Mouse (Mus musculus) liver, embryonic 12.5 days (tissue): Measurements from ENCODE around the gene Antxr1. TPM values are rescaled to one million over a fixed set of nuclear protein-coding genes. Genes with fewer than 3 reads are reported as not detected.
"Not testable (repeated sequence)": the region's sequence is repeated elsewhere in the genome, so short reads cannot be mapped to it uniquely, and the experiment has no call there.

Experiments used
- ATAC-seq: fragments of 200-750 bp; cut with Nextera tagmentation; 2 replicates; pipeline ENCODE4 v1.8.0; 2017; ENCODE audit warnings: moderate number of reproducible peaks, mild to moderate bottlenecking, moderate library complexity
- H3K27ac ChIP-seq: fragments of 300-500 bp; sonication (generic); 2 replicates; pipeline ENCODE4 v1.5.1; 2016; ENCODE audit warnings: mild to moderate bottlenecking
- H3K27me3 ChIP-seq: fragments of 300-500 bp; sonication (generic); replicated peaks from 2 replicates; pipeline ENCODE4 v1.6.1; 2016; ENCODE audit warnings: mild to moderate bottlenecking, moderate library complexity
- H3K36me3 ChIP-seq: fragments of 300-500 bp; sonication (generic); 2 replicates; pipeline ENCODE4 v1.6.1; 2016; ENCODE audit warnings: mild to moderate bottlenecking, moderate library complexity
- H3K4me1 ChIP-seq: fragments of 300-500 bp; sonication (generic); 2 replicates; pipeline ENCODE4 v1.6.1; 2016
- H3K4me2 ChIP-seq: fragments of 300-500 bp; sonication (generic); 2 replicates; pipeline ENCODE4 v1.6.1; 2016; ENCODE audit warnings: mild to moderate bottlenecking, moderate library complexity
- H3K4me3 ChIP-seq: fragments of 300-500 bp; sonication (generic); 2 replicates; pipeline ENCODE4 v1.5.1; 2016; ENCODE audit warnings: mild to moderate bottlenecking, moderate library complexity
- H3K9ac ChIP-seq: fragments of 300-500 bp; sonication (generic); 2 replicates; pipeline ENCODE4 v1.6.1; 2016; ENCODE audit warnings: mild to moderate bottlenecking, moderate library complexity
- H3K9me3 ChIP-seq: fragments of 300-500 bp; sonication (generic); replicated peaks from 2 replicates; pipeline ENCODE4 v1.6.1; 2016; ENCODE audit warnings: mild to moderate bottlenecking, moderate library complexity
- WGBS: fragments of 180-500 bp; shearing (Covaris S2); methylation state at CpG from one replicate; pipeline ENCODE4 v1.1.7; 2016; ENCODE audit not compliant: insufficient replicate concordance; 5-methylcytosine and 5-hydroxymethylcytosine counted together
- polyA plus RNA-seq: library from polyadenylated mRNA; unstranded; fragments of >200 nt; fragmentation: Nextera tagmentation; extraction: Ambion mirVana; gene quantifications from 2 replicates; pipeline ENCODE4 v1.2.1, GENCODE M21; 2016

Antxr1 gene
- polyA plus RNA-seq, 1 experiment from 2014 or later, result 0.64 TPM

DNA sequence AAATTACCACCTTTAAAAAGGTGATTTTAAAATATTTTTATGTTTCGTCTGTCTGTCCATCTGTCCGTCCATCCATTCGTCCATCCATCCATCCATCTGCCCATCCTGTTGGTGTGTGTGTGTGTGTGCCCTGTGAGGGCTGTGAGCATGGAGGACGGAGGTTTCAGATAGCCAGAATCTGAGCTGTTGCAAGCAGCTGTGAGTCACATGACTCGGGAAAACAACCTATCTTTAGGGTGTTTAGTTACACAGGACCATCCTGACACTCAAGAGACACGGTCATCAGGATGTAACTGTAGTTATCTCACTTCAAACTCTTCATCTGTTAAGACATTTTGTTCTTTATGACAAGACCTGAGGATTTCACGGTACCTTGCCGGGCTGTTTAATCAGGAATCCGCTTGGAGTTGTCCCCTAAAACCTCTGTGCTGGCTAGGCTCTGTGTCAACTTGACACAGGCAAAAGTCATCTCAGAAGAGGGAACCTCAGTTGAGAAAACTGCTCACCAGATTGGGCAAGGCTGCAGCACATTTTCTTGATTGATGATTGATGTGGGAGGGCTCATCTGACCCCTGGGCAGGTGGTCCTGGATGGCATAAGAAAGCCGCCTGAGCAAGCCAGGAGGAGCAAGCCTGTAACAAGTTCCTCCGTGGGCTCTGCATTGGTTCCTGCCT is 231.4 kb downstream of the Antxr1 start, which contains the start of gene D6Ertd527e:
TSS of gene D6Ertd527e (plus strand) at position 624 of the 674 bp plus-strand sequence.
- Histone ChIP-seq H3K27ac (no peak within 1 kb of the TSS), H3K36me3 (no peaks in the 10 kb centered on the region), H3K4me1 (peaks cover 12% of the 10 kb centered on the region), H3K4me3 (no peak within 1 kb of the TSS), H3K9ac (no peak within 1 kb of the TSS), H3K27me3 (peaks cover 2% of the 10 kb centered on the region), H3K9me3 (no peaks in the 10 kb centered on the region), H3K4me2 (no peak within 1 kb of the TSS)
- 57% methylated on average over 11 of the region's 11 CpGs for WGBS
- ATAC-seq, result no peak

DNA sequence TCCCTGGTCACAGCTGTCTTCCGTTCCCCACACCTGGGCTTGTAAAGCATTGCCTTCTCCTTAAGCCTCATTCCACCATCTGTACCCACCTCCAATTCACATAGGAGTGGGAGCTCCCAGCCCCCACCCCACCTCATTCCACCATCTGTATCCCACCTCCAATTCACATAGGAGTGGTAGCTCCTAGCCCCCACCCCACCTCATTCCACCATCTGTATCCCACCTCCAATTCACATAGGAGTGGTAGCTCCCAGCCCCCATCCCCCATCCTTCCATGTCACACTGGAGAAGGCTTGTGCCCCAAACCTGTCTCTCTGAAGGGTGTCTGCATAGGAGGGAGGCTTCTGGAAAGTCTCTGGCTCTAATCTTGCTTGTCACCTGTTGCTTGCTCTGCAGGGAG is 232.3 kb downstream of the Antxr1 start:
- Histone ChIP-seq H3K27me3 (no peaks in the 10 kb centered on the region; the same call in 1 of the 2 replicates), H3K4me1 (peaks cover 12% of the 10 kb centered on the region), H3K36me3 (no peaks in the 10 kb centered on the region), H3K27ac (no peak overlapping the region), H3K9ac (no peak overlapping the region), H3K4me2 (no peak overlapping the region), H3K4me3 (no peak overlapping the region), H3K9me3 (no peaks in the 10 kb centered on the region)
- ATAC-seq, result no peak
- WGBS, result 68% methylated on average over 1 of the region's 1 CpGs

DNA sequence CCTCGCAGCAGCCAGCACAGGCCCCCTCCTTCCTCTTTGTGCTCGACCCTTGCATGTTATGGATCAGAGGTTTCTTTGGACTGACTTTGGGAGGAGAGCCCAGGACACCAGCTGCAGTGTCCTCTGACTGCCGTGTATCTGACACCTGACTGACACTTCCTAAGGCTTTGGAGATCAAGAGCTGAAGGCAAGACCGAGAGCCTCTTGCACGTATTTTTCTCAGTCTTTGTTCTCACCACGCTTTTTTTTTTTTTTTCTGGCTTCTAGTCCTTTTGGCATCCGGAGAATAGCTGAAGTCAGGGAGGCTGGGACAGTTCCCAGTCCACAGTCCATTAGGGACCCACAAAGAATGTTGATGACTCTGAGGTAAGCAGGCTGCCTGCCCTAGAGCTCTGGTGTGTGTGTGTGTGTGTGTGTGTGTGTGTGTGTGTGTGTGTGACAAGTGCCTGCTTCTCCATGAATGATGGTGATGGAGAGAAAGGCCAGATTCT is 233.2 kb downstream of the Antxr1 start:
- peaks cover 12% of the 10 kb centered on the region for H3K4me1 ChIP-seq
- no peak overlapping the region for H3K4me3 ChIP-seq
- 45% methylated on average over 7 of the region's 7 CpGs for WGBS
- ATAC-seq, result no peak
- no peaks in the 10 kb centered on the region for H3K9me3 ChIP-seq
- no peaks in the 10 kb centered on the region; the same call in 1 of the 2 replicates for H3K27me3 ChIP-seq
- no peak overlapping the region for H3K4me2 ChIP-seq
- H3K36me3 ChIP-seq, result no peaks in the 10 kb centered on the region
- H3K9ac ChIP-seq, result no peak overlapping the region
- no peak overlapping the region for H3K27ac ChIP-seq

DNA sequence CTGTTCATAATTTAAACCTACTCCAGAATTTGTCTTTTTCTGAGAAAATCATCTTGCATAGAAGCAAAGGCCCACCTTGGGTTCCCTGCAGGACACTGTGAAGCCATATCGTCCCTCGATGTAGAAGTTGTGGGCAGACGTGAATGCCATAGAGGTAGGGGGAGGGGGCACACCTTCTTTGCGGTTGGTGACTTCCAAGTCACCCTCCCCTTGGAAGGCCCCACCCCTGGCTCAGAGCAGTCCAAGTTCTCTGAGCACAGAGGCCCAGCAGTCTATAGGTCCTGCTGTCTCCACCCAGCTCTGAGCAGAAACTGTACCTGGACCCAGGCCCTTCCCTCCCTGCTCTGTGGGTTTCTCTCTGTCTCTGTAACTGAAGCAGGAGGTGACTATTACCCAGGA is 233.7 kb downstream of the Antxr1 start:
- 18% methylated on average over 4 of the region's 4 CpGs for WGBS
- Histone ChIP-seq H3K36me3 (no peaks in the 10 kb centered on the region), H3K9ac (no peak overlapping the region), H3K9me3 (no peaks in the 10 kb centered on the region), H3K4me2 (no peak overlapping the region), H3K4me1 (peaks cover 12% of the 10 kb centered on the region), H3K27me3 (no peaks in the 10 kb centered on the region; the same call in 1 of the 2 replicates), H3K4me3 (no peak overlapping the region), H3K27ac (no peak overlapping the region)
- ATAC-seq, result 0 out of 2 replicates have a peak, but pooled peaks have one; percentile 30

DNA sequence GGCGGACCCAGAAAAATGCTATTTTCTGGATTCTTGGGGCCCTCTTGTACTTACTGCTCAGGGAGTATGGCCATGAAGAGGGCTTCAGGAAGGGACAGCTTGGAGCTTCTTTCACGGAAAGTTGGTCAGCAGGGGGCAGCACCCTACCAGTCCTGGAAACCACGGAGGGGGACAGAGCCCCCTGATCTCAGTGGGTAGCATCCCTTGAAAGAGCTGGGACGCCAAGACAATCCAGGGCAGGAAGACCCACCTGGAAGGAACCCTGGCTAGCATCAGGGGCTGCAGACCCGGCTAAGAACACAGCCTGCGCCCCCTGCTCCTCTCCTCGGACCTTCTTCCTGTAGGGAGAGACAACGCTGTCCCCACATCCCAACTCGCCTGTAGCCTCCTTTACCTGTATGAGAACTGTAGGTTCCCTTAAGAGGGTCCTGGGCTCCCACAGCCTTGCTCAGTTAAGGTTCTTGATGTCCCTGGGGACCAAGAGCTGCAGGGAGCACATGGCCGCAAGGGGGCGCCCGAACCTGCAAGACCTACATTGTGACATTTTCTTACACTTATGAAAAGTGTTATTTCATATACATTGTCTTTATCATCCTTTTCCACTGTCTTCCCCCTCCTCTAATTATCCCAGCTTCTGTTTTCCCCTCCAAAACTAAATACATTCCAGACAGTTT is 234.2 kb downstream of the Antxr1 start:
- peak overlapping the region; percentile 16; the same call in 1 of the 2 replicates for H3K4me3 ChIP-seq
- WGBS, result 8% methylated on average over 12 of the region's 12 CpGs
- H3K4me2 ChIP-seq, result peak overlapping the region; percentile 51
- H3K27ac ChIP-seq, result no peak overlapping the region
- 0 out of 2 replicates have a peak, but pooled peaks have one; percentile 44 for ATAC-seq
- no peak overlapping the region for H3K9ac ChIP-seq
- H3K9me3 ChIP-seq, result no peaks in the 10 kb centered on the region
- no peaks in the 10 kb centered on the region for H3K36me3 ChIP-seq
- H3K27me3 ChIP-seq, result no peaks in the 10 kb centered on the region; the same call in 1 of the 2 replicates
- peaks cover 12% of the 10 kb centered on the region for H3K4me1 ChIP-seq

DNA sequence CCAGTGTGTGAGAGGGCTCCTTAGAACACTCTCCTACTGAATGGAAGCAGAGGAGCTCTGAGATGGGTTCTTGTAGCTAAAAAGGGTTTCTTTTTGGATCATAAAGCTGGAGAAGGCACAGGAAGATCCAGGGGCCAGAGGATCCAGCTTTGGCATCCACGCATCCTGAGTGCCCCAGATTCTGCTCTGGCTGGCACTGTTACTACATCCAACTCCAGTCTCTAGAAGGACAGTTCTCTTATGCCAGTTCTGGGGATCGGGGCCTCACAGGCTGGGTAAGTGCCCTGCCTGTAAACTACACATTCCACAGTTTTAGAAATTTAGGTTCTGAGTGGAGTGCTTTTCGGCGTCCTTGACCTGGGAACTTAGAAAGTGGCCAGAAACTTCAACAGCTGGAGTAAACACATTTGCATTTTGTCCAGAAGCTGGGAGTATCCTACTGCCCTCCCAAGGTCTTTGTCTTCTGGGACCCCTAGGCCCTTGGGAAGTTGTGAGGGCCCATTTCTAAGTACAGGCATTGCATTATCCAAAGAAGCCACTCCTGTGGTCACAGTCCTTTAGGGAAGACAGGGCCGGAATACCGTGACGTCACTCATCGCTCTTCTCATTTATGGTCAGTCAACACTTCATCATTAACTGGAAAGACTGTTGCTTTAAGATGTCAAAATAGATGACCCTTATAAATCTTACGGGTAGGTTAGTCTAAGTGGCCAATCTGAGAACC is 235.2 kb downstream of the Antxr1 start:
- Histone ChIP-seq H3K27me3 (no peaks in the 10 kb centered on the region; the same call in 1 of the 2 replicates), H3K9me3 (no peaks in the 10 kb centered on the region), H3K4me2 (no peak overlapping the region), H3K4me1 (peaks cover 12% of the 10 kb centered on the region), H3K36me3 (no peaks in the 10 kb centered on the region), H3K27ac (no peak overlapping the region), H3K9ac (no peak overlapping the region), H3K4me3 (no peak overlapping the region)
- 82% methylated on average over 9 of the region's 9 CpGs for WGBS
- ATAC-seq, result no peak

DNA sequence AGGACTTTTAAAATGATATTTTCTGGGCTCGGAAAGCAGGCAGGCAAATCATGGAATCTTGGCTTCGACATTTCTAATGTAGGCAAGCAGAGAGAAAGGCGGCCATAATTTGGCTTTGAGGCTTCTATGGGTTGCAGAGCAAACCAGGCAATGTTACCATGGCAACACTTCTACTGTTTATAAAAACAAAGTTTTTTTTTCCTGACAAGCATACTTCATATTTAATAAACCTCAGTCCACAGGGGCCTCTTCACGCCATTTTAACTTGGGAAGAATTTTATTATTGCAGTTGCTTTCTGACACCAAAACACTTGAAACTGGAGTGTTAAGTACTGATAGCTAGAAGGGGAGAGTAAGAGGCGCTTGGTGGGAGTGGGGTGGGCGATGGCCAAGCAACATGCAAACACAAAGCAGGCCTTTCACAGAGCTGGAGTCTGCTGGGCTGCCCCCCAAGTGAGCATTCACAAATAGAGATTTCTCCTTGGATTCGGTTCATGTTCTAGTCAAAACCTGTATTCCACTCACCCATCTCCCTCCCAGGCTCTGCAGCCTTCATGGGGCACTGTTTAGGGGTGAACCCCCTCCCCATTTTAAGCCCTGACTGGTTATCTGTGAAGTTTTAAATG is 235.8 kb downstream of the Antxr1 start:
- Histone ChIP-seq H3K27ac (no peak overlapping the region), H3K4me3 (no peak overlapping the region), H3K27me3 (no peaks in the 10 kb centered on the region; the same call in 1 of the 2 replicates), H3K9ac (no peak overlapping the region), H3K36me3 (no peaks in the 10 kb centered on the region), H3K9me3 (no peaks in the 10 kb centered on the region), H3K4me2 (no peak overlapping the region), H3K4me1 (peaks cover 12% of the 10 kb centered on the region)
- no peak for ATAC-seq
- 65% methylated on average over 7 of the region's 7 CpGs for WGBS

DNA sequence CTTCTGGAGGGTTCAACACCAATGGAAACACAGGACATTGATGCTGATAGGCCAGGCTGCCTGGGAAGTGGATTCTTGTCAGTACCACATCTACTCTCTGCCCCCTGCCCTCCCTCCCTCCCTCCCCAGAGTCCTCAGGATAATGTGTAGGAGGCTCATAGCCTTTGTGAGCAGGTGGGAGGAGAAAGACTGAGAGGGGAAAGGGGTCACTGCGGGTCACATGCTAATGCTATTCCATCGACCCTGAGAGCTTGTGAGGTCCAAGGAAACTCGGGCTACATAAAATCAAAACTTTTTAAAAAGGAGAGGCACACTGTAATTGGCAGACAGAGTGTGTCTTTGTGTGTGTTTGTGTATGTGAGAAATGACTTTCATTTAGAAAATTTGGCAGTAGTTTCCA is 236.4 kb downstream of the Antxr1 start:
- Histone ChIP-seq H3K4me3 (no peak overlapping the region), H3K36me3 (no peaks in the 10 kb centered on the region), H3K27ac (no peak overlapping the region), H3K9me3 (no peaks in the 10 kb centered on the region), H3K27me3 (no peaks in the 10 kb centered on the region), H3K4me2 (no peak overlapping the region), H3K4me1 (peaks cover 12% of the 10 kb centered on the region), H3K9ac (no peak overlapping the region)
- WGBS, result 41% methylated on average over 3 of the region's 3 CpGs
- no peak for ATAC-seq

DNA sequence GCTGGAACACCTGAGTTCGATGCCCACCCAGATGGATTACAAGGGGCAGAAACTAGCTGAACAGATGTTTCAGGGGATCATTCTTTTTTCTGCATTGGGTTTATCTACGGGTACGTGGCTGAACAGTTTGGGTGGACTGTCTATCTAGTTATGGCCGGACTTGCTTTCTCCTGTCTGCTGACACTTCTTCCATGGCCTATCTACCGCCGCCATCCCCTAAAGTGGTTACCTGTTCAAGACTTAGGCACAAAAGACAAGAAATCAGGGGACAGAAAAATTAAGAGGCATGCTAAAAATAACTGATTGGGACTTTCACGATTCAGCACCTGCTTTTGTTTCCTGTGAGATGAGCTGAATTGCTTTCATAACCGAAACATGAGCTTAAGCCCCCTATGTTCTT is 242.0 kb downstream of the Antxr1 start:
- 59% methylated on average over 8 of the region's 8 CpGs for WGBS
- Histone ChIP-seq H3K36me3 (peaks cover 13% of the 10 kb centered on the region), H3K4me1 (peaks cover 19% of the 10 kb centered on the region)
- not testable (repeated sequence) for H3K4me3 ChIP-seq, H3K27me3 ChIP-seq, H3K4me2 ChIP-seq, H3K9me3 ChIP-seq, H3K27ac ChIP-seq, ATAC-seq, H3K9ac ChIP-seq

DNA sequence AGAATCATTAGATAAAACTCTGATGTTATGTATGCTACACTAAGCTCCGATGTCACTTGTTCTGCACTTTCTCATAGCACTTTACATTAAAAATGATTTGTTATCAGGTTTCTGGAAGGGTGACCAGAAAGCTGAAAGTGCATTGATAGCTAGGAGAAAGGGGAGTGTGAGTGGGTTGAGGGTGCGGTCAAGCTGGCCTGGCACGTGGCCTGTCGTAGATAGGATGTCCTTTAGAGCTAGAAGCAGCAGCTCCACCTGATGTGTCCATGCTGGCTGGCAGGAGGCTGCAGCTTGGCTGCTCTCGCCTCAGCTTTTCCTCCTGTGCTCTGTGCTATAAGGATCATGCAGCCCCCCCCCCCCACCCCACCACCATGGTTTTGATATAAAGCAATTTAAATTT is 243.1 kb downstream of the Antxr1 start:
- Histone ChIP-seq H3K36me3 (peaks cover 21% of the 10 kb centered on the region), H3K27ac (peak overlapping the region; percentile 25; the same call in 1 of the 2 replicates), H3K9ac (no peak overlapping the region), H3K4me1 (peaks cover 19% of the 10 kb centered on the region), H3K9me3 (no peaks in the 10 kb centered on the region), H3K27me3 (no peaks in the 10 kb centered on the region), H3K4me3 (no peak overlapping the region), H3K4me2 (peak overlapping the region; percentile 15; the same call in 1 of the 2 replicates)
- peak; percentile 71 for ATAC-seq
- 40% methylated on average over 5 of the region's 5 CpGs for WGBS

DNA sequence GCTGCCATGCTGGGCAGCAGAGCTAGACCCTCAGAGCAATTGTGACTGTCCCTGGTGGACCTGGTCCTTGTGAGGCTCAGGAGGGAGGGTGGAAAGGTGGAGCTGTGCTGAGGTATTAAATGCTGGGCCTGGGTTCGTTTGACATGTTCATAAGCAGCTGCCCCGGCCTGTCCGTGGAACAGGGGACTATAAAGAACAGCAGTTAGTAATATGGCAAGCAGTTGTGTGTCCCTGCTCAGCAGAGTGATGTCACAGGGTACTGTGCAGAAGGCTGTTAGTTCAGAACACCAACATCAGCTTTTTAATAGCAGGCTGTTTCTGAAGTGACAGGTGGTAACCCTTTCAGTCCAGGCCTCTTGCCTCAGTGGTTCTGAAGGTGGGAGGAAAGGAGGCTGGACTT is 244.7 kb downstream of the Antxr1 start:
- 75% methylated on average over 3 of the region's 3 CpGs for WGBS
- Histone ChIP-seq H3K4me1 (peaks cover 19% of the 10 kb centered on the region), H3K4me3 (no peak overlapping the region), H3K4me2 (no peak overlapping the region), H3K27ac (no peak overlapping the region), H3K9ac (no peak overlapping the region), H3K27me3 (no peaks in the 10 kb centered on the region), H3K9me3 (no peaks in the 10 kb centered on the region), H3K36me3 (peaks cover 35% of the 10 kb centered on the region)
- ATAC-seq, result no peak
